Comparison of ENCODE assay signal across 19 mouse cellular contexts in the genomic region with DNA sequence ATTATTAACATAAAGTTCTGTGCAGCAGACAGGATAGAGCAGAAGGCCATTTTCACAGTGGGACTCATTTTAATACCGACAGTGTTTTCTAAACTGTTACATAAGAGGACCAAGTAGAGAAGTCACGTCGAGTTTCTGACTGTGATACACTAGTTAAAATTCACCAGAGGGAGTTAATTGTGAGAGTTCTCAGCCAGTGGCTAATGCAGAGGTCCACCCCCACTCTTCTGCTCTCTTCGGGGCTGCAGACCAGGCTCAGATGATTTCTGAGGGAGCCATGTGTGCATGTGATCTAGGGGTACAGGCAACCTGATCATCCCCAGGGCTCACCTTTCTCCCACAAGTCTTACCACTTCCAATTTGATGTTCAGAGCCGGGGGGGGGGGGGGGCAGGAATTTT.
DNase-seq lines count a peak whose midpoint lies in the region; ATAC-seq and TF ChIP-seq lines count a peak whose summit lies in the region.
"Had no signal": no experiment of that assay in that cellular context is flagged by ENCODE, and none has a peak within 500 bp of the region (broad histone marks: within the 10 kb centered on the region; RNA-seq: fewer than 3 reads in every experiment).

No protein-coding gene starts in this region.

- H3K36me3 ChIP-seq in hindbrain, embryonic 12.5 days: 0 out of 2 replicates have a peak, but pooled peaks cover 6% of the 10 kb centered on the region
- peaks cover 4% of the 10 kb centered on the region; the same call in 1 of the 2 replicates for H3K36me3 ChIP-seq in kidney, embryonic 16.5 days (ENCODE audit: insufficient read depth, low read length)

- H3K4me1 ChIP-seq in hindbrain, embryonic 12.5 days: peaks cover 24% of the 10 kb centered on the region
- H3K4me1 ChIP-seq in kidney, embryonic 16.5 days (ENCODE audit: insufficient read depth, low read length): peaks cover 47% of the 10 kb centered on the region

- no peaks in the 10 kb centered on the region for H3K9me3 ChIP-seq in hindbrain, embryonic 12.5 days (replicated peaks)
- H3K9me3 ChIP-seq in kidney, embryonic 16.5 days (ENCODE audit: low read length): no peaks in the 10 kb centered on the region
- H3K9me3 ChIP-seq: megakaryocyte, embryonic 14.5 days had no signal

- H3K4me2 ChIP-seq in hindbrain, embryonic 12.5 days (replicated peaks): no peak overlapping the region
- no peak overlapping the region for H3K4me2 ChIP-seq in kidney, embryonic 16.5 days (replicated peaks; ENCODE audit: low read depth, low read length)
- H3K4me2 ChIP-seq: liver, embryonic 11.5 days had no signal

- no peak for TF ChIP-seq CTCF in layer of hippocampus, adult 2 months (conservative IDR thresholded peaks at IDR 0.05)

- H3K27ac ChIP-seq in layer of hippocampus, adult 2 months: peak overlapping the region; percentile 39; the same call in 1 of the 2 replicates
- H3K27ac ChIP-seq in hindbrain, embryonic 12.5 days: peak overlapping the region; percentile 57; the same call in 1 of the 2 replicates
- peak overlapping the region; percentile 32 for H3K27ac ChIP-seq in kidney, embryonic 16.5 days (ENCODE audit: low read length)
- H3K27ac ChIP-seq: heart, adult 2 months had no signal

- DNase-seq in frontal cortex, postnatal 25 days (ENCODE audit: low spot score in 2 of 2): no peak
- DNase-seq in layer of hippocampus, adult 2 months (ENCODE audit: low spot score in 2 of 2): no peak
- no peak for DNase-seq in layer of hippocampus, adult 9-11 months
- no peak for DNase-seq in thymus, adult 18-20 months
- DNase-seq in cerebellum, adult 18-20 months: no peak
- DNase-seq: adrenal gland, postnatal 10 days; embryo, embryonic 11 days; gastrocnemius, postnatal 14 days; heart, adult 2 months; lung, adult 18-20 months; right cerebral cortex, postnatal 14 days had no signal

- peak; percentile 25; the same call in 1 of the 2 replicates for ATAC-seq in frontal cortex, adult (ENCODE audit: low TSS enrichment)
- no peak for ATAC-seq in hindbrain, embryonic 12.5 days (ENCODE audit: low FRiP score)
- no peak for ATAC-seq in kidney, embryonic 16.5 days (ENCODE audit: low FRiP score, low TSS enrichment)
- ATAC-seq: activated CD4-positive, CD25-positive, alpha-beta regulatory T cell, adult 4 months; CD4-positive, CD25-positive, alpha-beta regulatory T cell, adult 4 months; intestine, postnatal 0 days had no signal

- WGBS in hindbrain, embryonic 12.5 days: 41% methylated on average over 5 of the region's 5 CpGs
- 37% methylated on average over 5 of the region's 5 CpGs for WGBS in kidney, embryonic 16.5 days

- H3K9ac ChIP-seq in hindbrain, embryonic 12.5 days: peak overlapping the region; percentile 18; the same call in 1 of the 2 replicates
- no peak overlapping the region for H3K9ac ChIP-seq in kidney, embryonic 16.5 days (replicated peaks; ENCODE audit: low read length)

- H3K27me3 ChIP-seq in hindbrain, embryonic 12.5 days: no peaks in the 10 kb centered on the region
- no peaks in the 10 kb centered on the region for H3K27me3 ChIP-seq in kidney, embryonic 16.5 days (ENCODE audit: insufficient read depth, low read length)

- H3K4me3 ChIP-seq in layer of hippocampus, adult 2 months: no peak overlapping the region
- H3K4me3 ChIP-seq in hindbrain, embryonic 12.5 days: no peak overlapping the region
- H3K4me3 ChIP-seq in kidney, embryonic 16.5 days (ENCODE audit: low read length): no peak overlapping the region
- H3K4me3 ChIP-seq: heart, adult 2 months; megakaryocyte, embryonic 14.5 days had no signal
